Mouse (Mus musculus): ENCODE measurements around the gene Camk2g.

The Camk2g gene

DNA sequence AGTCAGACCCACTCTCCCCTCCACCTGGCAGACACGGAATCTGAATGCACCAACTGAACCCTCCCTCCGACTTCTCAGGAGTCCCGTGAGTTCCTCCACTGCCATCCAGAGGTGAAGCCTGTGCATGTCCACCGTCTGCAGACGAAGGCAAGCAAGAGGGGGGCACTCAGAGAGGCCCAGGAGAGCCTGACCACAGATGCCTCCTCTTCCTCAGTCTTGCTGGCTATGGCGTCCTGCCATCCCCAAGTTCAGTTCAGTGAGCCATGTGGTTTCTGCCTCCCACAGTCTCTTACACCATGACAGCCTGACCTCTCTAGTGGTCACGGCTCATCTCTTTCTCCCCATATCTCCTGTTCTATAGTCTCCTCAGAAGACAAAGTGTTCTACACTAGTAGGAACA is 9.2 kb downstream of the Camk2g start:
- no peak for DNase-seq

GRCm38 (mm10) chr14:20783526-20783925 is 10.4 kb downstream of the Camk2g start:
- no peak for DNase-seq

- DNase-seq, result no peak
Measured at GRCm38 (mm10) chr14:20782860-20783259, 11.0 kb downstream of the Camk2g start.

DNA sequence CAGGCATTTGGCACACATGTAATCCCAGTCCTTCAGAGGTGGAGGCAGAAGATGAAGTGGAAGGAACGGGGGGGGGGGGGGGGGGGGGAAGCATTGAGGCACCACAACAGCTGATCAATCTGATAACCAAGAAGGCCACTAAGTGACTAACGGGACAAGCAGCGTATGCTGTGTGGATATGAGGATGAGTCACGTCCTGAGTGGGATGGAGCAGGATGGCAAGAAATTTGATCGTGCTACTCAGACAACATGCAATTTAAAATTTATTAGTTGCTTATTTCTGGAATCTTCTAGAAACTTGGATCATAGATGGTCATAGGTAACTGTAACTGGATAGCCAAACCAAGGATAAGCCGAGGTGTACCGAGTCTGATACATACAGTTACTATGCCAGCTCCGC is 13.7 kb downstream of the Camk2g start:
- DNase-seq, result no peak

GRCm38 (mm10) chr14:20778496-20778895 is 15.4 kb downstream of the Camk2g start:
- DNase-seq, result no peak

DNA sequence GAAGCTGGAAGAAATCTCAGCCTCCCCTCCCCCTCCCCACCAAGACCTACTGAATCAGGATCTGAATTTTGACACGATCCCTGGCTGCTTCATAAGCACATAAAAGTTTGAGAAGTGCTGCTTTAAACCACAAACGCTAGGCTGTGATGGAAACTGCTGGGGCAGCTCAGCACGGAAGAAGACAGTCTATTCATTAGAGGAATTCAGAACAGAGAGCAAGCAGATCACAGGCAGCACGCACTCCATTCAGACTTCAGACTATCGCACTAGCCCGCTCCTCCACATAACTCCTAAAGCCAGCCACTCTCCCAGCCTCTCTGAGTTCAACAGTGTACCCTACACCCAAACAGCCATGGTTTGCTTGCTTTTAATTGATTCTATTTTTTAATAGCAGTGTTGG is 18.2 kb downstream of the Camk2g start:
- no peak for DNase-seq

GRCm38 (mm10) chr14:20773410-20773809 is 20.5 kb downstream of the Camk2g start:
- no peak for DNase-seq

DNA sequence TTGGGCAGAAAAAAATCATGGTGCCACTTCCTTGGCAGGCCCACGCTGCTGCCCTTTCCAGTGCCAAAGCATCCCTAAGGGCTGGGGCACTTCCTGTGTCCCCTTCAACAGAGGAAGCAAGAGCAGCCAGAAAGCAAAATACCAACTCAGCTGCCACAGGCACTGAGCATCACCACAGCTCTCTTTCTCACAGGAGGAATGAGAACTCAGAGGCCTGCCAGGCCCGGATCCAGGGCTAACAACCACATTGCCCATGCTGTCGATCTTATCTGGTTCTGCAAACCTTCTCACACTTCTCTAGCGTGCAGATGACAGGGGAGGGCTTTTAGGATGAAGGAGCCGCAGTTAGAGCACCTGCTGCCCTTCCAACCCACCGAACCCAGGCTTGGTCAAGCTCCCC is 21.1 kb downstream of the Camk2g start:
- DNase-seq, result no peak

DNA sequence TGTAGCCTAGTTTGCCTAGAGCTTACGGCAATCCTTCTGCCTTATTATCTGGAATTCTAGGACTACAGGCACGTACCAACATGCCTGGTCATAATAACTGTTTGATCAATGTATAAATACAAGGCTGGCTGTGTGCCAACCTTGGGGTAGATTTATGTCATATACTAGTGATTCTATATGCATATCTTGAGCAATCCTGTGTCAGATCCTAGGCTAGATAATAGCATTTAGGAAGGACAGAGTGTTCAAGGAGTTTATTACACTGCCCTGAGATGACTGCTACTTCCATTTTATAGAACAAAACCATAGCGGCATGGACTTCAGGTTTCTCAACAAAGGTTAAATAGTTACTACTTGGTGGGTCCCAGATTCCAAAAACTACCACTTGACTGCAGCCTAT is 21.9 kb downstream of the Camk2g start:
- no peak for DNase-seq

- no peak for DNase-seq
Measured at GRCm38 (mm10) chr14:20768581-20768980, 25.3 kb downstream of the Camk2g start.

GRCm38 (mm10) chr14:20767936-20768335 is 26.0 kb downstream of the Camk2g start:
- no peak for DNase-seq

DNA sequence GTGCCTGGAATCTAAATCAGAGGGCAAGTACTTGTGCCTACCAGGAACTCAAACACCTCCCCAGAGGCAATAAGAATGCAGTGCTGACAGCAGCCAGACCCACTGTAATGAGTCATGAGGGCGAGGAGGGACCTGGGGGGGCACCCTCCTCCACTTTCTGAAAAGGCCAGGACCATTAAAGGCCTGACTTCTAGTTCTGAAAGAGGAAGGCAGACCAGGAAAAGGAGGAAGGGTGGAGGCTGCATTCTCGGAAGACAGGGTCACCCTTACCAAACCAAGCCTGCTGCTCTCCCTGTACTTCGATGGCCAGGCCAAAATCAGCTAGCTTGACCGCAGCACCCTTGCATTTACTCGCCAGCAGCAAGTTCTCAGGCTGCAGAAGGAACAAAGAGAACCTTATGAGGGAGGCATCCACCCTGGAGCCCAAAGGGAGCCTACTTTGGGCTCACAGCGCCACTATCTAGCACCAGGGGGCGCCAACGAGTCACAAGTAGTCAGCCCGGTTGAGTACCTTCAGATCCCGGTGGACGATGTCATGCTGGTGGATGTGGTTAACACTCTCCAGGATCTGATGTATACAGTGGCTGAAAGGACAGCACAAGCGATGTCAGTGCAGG is 28.1 kb downstream of the Camk2g start:
- peak; percentile 60 to 85 for DNase-seq

GRCm38 (mm10) chr14:20764942-20765341 is 28.9 kb downstream of the Camk2g start:
- DNase-seq, result no peak

DNA sequence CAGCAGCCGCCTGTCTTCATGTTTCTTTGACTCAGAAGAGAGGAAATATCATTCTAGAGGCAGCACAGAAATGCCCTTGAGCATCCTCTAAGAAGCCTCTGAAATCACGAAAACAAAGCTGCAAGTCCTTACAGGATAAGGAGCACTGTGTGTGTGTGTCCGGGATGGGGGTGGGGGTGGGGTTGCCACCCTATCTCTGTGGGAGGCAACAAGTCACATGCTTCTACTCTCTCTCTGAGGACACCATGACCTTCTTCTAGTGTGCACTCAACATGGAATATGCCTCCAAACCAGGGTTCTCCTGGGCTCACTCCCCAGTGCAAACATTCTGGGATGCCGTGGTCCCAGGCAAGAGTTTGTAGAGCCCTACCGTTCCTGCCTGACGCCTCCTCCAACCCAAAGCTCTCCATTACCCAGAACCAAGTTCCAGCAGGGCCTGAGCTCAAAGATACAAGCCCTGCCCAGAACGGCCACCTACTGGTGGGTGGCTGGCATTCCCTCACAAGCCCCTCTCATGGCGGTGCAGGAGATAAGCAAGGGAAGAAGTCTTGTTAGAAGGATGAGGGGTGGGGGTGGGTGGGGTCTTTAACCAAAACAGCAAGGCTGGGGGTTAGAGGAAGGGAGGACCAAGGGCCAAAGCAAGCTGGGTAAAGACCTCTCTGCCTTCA is 35.0 kb downstream of the Camk2g start:
- no peak for DNase-seq

DNA sequence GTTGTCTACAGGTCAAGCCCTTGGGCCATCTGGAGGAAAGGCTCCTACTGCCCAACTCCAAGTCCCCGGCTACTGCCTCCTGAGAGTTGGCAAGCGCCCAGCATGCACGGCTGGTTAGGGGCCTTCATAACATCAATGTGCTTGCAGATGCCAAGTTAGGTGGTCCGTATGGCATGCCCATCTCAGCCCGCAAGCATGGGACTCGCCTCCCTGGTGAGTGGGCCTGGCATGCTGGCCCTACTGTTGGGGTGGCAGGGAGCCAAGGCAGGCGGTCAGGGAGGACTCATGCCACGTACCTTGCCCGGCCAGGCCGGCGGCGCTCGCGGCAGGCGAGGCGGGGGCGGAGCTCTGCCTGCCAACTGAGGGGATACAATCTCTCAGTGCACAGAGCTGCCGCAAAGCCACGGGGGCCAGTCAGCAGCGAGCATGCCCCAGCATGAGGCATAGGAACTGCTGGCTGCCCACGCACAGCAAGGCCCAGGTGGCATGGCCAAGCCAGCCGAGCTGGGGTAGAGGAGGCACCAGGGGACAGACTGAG is 36.4 kb downstream of the Camk2g start:
- DNase-seq, result no peak

DNA sequence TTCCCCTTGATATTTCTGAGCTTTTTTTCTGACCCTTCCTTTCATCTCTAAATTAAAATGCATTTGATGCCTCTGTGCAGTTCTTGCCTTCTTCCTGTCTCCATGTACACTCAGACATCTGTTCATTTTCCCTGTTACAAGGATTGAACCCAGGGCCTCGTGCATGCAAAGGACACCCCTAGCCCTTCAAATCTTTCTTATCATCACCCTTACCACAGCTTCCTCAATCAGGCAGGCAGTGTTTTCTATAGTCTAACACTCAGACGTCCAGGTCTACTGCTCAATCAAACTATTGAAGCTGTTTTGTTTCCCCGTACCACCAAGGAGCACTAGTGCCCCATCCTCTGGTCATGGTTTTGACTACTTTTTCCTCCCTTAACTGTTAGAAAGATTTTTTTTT is 40.1 kb downstream of the Camk2g start:
- DNase-seq, result no peak

GRCm38 (mm10) chr14:20750503-20750902 is 43.4 kb downstream of the Camk2g start:
- DNase-seq, result no peak

DNA sequence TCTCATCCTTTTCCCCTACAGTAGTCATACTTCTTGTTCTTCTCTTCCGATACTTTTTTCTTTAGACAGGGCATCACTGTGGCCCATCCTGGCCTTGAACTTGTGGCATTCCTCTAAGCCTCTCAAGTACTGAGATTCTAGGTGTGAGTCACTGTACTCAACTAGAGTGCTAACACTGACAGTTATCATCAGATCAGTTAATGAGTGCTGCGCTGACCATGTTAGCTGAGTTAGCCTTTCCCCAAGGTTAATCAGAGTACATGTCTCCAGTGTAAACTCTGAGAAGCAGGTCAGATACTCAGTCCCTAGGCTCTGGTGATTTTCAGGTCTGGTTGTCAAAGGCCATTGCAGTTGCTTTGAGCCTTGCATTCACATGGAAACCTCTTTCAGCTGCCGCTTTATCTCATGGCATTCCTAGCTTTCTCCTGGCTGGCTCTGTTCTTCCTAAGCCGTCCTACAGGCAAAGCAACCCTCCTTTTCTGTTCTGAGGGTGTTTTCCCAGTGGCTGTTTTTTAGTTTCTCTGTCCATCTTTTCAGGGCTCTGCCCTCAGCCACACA is 44.3 kb downstream of the Camk2g start:
- no peak for DNase-seq

DNA sequence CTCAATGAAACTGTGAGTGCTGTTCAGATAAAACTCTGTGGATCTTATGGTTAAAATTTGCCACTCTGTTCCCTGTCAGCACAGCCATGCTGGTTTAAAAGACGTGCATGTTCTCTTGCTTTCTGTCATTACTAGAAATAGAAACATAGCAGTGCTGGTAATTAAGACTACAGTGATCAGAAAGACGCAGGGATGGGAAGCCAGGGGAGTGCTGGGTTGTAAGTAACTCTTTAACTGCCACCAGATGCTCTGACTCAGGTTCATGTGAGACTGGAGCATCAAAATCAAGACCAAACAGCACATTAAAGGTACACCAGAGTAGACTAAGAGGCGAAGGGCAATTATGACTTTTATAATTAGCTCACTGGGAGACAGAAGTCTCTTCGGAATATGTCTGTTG is 45.5 kb downstream of the Camk2g start:
- DNase-seq, result no peak

DNA sequence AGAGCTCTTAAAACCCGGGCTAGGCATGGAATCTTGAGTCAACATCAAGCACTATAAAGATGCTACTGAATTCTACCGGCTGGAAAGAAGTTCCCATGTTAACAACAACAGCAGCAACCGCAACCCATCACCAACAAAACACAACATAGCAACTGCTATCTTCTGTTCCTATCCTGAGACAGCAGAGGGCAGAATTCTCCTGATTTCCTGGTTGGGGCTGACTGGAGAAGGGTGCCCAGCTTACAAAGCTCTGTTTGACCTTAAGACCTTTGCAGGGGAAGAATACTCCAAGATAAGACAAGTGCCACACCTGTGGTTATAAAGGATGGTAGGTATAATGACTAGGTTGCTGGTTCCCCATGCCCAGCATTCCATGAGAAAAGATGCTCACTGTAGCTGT is 47.0 kb downstream of the Camk2g start:
- DNase-seq, result no peak

DNA sequence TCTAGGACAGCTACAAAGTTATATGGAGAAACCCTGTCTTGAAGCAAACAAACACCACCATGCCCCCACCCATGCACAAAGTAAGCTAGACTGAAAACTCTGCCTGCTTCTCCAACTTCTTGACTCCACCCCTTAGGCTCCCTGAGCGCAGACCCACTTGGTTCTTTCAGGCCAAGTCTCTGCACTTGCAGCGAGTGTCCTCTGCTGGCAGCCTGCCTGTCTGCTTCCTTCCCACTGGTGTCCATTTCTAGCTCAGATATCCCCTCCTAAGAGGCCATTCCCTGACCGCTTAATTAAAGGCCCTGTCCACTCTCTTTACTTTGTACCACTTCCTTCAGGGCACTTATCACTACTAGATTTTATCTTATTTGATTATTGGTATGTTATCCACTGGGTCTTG is 50.3 kb downstream of the Camk2g start:
- DNase-seq, result no peak

GRCm38 (mm10) chr14:20741301-20741700 is 52.6 kb downstream of the Camk2g start:
- DNase-seq, result no peak

- no peak for DNase-seq
Measured at GRCm38 (mm10) chr14:20738511-20738910, 55.4 kb downstream of the Camk2g start.

- peak; percentile 28 to 48 for DNase-seq
Measured at GRCm38 (mm10) chr14:20737306-20737705, 56.6 kb downstream of the Camk2g start.

Measured in spleen, adult 18-20 months (tissue).